Mouse (Mus musculus): ENCODE results near the gene Senp6.
"Not testable (repeated sequence)": the region's sequence is repeated elsewhere in the genome, so short reads cannot be mapped to it uniquely, and the experiment has no call there.

Senp6 gene

DNA sequence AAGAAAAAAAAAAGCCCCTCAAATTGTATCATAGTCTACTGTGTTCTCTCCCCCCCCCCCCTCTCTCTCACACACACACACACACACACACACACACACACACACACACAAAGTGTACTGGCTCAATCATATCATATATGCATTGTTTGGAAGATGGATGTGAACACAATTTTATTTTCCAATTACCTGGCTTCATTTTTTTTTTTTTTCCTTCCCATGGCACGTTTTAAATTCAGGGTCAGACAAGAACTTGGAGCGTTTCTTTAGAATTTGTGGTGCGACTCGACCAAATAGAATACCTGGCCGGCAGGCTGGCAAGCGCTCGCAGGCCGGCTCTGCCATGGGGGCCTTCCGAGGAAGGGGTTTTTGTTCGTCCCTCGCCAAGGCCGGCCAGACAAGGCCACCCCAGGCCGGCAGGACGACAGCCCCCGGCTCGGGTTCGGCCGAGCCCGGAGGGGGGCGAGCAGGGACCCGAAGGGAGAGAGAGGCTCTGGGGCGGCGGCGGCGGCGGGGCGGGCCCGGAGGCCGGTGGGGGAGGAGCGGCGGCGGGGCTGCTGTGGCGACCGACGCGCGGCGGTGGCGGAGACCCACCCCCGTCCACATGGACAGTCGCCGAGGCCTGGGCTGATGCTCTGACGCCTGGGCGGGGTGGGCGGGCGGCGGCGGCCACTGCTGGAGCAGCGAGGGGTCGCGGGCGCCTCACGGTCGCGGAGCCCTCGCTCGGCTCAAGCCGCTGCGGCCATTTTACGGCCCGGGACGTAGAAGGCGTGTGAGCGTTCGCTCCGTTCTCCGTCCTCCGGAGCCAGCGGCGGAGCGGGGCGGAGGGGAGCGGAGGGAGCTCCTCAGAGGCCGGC is at the start of gene Senp6:
Senp6 (plus strand) TSS at position 537 of the 854 bp plus-strand sequence.
- DNase-seq, result peak; percentile 71 to 88

DNA sequence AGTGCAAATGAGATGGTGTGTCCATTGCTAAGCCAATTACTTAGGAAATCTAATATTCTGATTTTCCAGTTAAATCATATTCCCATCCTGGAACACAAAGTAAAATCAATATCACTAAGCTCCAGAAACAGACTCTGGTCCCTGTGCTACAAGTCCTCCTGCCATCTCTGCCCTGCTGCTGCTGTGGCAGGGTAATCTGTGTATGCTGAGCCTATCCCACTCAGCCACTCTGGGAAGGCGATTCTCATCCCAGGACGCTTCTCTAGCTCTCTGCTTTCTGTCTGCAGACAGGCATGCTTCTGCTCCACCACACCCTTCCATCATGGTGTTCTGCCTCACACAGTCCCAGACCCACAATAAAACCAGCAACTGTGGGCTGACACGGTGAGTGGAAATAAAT is 46.3 kb upstream of the Senp6 start:
- no peak for DNase-seq

DNA sequence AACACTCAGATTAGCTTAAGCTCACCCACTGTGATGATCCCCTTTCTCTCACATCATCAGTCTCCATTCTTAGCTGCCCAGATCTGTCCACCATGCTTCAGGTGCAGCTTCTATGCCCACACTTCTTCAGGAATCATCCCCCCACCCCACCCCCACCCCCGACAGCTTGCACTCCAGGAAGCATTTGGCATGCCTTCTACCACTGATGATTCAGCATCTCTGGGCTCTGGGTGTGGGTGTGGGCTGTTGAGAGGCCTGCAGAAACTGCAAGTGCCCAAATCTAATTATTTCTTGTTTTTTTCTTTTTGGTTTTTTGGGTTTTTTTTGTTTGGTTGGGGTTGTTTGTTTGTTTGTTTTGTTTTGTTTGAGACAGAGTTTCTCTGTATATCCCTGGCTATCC is 45.1 kb upstream of the Senp6 start:
- no peak for DNase-seq

DNA sequence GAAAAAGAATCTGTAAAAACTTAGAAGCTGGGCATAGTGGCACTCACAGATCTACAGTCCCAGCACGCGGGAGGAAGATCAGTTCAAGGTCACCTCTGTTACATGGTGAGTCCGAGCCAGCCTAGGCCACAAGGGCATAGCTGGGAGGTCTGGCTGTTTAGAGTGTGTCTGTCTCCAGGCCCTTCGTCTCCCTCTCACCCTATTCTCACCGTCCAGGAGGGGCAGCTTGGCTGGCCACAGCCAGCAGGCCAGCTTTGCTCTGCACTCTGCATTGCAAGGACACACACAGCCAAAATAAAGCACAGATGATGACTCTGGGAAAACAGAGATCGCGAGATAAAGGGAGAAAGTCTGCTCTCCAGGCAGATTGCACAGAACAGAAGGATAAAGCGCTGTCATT is 43.9 kb upstream of the Senp6 start:
- DNase-seq, result peak in 1 of 2 experiments; percentile 4

DNA sequence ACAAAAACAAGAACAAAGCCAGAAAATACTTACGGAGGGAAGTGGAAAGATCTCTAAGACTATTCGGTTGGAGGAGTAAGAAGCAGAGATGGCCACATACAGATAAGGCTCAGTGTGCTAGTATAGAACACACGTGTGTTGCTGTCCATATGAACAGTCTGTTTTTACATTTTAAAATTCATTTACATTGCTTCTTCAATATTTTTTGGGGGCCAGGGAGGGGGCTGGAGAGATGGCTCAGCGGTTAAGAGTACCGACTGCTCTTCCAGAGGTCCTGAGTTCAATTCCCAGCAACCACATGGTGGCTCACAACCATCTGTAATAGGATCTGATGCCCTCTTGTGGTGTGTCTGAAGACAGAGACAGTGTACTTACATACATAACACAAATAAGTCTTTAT is 41.4 kb upstream of the Senp6 start:
- not testable (repeated sequence) for DNase-seq

DNA sequence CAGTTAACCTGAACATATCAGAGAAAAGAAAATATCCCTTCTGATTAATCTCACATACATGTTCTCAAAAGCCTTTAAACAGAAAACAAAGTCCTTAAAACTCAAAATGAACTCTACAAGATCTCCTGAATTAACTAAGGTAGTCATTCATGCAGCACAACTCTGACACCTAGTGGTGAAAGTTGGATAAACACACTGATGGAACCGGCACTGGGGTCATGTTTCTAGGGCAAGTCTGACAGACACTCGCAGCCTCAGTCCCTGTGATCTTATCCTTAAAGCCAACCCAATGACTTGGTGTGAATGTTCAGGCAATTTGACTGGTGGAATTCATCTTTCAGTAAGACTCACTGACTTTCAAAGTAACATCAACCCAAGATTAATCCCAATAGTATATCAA is 40.7 kb upstream of the Senp6 start:
- DNase-seq, result peak; percentile 76

DNA sequence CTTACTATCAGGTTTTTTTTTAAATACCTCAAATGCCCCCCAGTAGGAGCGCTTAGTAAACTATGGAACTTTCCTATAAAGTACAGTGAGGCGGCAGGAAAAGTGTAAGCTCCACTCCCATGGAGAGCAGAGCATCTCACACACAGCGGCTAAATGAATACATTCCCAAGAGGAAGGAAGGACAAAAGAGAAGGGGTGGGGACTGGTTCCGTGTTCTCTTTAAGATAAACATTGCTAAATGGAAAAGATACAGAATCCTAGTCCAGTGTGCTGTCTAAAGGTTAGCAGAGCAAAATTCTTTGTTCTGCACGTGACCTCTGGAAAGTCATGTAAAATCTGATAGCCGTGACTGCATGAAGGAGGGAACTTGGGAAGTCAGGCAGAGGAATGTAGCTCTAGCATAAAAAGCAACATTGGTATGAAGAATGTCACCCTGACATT is 40.1 kb upstream of the Senp6 start:
- DNase-seq, result no peak

DNA sequence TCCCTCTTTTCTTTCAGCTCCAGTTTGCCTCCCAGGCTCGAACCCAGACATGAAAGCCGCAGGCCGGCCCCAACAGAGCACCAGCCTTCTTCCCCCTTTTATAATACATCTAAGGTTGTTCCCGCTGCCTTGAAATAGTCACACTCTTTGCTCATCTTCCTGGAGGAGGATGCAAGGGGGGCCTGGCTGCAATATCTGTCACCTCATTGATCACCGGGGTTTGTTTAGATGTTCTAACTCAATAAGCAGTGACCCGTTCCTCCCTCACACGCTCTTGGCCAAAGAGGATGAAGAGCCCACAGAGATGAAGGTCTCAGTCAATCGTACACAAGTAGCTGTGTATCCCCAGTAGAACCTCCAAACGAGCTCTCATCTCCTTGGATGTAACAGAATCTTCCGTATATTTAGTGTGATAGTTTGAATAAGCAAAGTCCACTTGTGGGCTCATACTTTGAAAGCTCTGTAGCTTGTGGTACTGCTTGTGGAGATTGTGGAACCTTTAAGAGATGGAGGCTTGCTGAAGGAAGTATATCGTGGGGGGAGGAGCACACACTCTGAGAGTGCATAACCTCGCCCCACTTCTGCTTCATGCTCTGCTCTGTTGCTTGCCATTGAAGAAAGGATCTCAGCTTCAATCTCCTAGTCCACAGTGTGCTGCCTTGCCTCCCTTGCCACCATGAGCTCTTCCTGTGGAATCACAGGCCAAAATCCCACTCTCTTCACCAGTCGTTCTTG is 29.3 kb upstream of the Senp6 start:
- DNase-seq, result no peak

DNA sequence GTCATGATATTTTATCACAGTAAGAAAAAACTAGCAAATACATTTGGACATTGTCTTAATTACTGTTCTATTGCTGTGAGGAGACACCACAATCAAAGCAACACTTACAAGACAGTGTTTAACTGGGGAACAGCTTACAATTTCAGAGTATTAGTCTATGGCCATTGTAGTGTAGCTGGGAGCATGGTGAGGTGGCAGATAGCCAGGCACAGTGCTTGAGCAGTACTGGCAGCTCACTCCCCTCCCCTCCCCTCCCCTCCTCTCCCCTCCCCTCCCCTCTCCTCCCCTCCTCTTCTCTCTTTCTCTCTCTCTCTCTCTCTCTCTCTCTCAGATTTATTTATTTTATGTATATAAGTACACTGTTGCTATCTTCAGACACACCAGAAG is 28.7 kb upstream of the Senp6 start:
- no peak for DNase-seq

DNA sequence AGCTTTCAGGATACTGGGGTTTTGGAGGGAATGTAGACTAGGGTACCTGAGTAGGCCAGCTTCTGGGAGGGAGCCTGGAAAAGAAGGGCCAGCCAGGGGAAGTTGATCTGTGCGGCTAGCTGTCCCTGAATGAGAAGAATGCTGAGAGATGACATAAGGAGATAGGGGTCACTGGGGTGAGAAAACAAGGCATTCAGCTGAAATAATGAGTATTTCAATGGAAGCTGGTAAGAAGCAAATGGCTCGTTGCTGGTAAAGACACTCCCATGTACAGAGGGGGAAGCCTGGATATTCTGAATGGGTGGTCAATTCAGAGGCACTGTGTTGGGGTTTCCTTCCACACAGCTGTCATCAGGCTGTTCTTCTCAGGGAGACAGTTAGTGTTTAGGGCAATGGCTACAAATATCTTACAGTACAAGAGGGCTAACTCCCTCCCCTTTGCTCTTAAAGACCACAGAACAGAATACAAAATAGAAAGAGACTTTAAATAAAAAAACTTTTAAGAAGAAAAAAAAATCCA is 27.3 kb upstream of the Senp6 start:
- DNase-seq, result no peak

DNA sequence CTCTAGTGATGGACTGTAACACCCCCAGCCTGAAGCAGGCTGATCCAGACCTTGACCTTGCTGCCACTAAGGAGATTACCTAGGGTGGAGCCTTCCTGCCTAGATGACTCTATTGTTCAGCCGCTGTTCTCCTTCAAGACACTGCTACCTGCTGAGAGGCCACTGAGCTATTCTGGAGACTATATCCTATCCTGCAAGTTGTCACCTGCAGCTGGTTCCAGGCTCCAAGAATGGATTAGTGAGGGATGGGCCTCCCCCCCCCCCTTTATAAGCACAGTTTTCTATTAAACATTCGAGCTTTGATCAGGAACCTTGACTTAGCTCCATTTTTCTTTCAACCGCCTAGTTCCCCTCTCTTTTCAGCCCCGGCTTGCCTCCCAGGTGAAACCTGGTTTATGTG is 22.4 kb upstream of the Senp6 start:
- DNase-seq, result not testable (repeated sequence)

DNA sequence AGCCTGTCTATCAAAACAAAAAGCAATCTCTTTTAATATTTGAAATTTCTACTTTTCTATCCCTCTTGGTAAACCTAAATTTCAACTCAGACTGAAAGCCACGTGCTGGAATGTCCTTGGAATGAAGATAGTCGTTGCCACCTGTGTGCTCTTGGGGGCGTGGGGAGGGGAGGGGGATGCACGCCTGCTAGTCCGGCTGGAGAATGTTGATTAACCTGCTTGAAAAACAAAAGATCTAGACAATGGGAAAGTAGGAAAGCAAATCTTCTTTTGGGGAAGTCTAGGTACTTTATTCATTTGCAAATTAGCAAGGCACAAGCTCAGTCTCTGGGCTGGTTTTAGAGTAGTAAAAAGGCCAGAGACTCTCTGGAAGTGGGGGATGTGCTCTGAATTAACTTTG is 17.4 kb upstream of the Senp6 start:
- DNase-seq, result not testable (repeated sequence)

DNA sequence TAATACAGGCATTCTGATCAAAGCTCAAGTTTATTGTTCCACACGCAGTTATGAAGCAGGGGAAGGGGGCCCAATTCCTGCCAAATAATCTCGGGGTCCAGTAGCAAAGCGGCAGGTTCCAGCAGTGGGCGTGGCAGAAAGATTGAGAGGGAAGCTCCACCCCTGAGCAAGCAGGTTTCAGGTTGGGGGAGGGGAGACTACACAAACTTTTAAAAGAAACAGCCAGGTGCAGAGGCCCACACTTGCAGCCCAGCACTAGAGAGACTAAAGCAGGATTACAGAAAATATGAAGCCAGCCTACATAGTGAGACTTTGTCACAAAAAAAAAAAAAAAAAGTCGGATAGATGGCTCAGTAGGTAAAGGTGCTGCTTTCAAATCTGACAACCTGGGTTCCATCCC is 13.8 kb upstream of the Senp6 start:
- no peak for DNase-seq

DNA sequence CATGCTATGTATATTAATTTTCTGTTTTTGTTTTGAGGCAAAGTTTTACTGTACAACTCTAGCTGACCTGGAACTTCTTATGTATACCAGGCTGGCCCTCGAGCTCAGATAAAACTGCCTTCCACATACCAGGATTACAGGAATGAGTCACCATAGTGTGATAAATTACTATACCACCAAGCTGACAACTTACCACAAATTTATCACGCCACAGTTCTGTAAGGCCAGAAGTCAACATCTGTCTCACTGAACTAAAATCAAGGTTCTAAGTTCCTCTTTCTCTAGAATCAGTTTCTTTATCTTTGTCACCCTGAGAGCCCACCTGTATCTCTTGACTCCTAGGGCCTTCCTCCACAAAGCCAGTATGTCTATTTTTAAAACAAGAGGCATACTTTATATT is 9.0 kb upstream of the Senp6 start:
- no peak for DNase-seq

DNA sequence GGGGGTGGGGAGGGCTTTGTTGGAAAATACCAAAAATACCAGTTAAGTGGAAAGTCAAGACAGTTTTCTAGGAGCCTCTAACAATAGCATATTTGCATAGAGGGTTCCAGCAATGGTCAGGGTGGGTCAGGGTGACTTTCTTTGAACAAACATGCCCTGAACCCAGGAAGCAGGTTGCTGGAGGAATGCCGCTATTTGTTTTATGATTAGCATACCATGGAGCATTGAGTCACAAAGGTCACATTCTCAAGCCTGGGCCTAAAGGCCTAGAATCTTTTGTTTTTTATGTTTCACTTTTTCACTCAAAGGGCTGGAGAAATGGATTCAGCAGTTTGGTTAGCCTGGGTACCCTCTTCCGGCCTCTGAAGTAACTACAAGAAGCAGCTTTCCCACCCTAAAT is 1.2 kb upstream of the Senp6 start:
- not testable (repeated sequence) for DNase-seq

DNA sequence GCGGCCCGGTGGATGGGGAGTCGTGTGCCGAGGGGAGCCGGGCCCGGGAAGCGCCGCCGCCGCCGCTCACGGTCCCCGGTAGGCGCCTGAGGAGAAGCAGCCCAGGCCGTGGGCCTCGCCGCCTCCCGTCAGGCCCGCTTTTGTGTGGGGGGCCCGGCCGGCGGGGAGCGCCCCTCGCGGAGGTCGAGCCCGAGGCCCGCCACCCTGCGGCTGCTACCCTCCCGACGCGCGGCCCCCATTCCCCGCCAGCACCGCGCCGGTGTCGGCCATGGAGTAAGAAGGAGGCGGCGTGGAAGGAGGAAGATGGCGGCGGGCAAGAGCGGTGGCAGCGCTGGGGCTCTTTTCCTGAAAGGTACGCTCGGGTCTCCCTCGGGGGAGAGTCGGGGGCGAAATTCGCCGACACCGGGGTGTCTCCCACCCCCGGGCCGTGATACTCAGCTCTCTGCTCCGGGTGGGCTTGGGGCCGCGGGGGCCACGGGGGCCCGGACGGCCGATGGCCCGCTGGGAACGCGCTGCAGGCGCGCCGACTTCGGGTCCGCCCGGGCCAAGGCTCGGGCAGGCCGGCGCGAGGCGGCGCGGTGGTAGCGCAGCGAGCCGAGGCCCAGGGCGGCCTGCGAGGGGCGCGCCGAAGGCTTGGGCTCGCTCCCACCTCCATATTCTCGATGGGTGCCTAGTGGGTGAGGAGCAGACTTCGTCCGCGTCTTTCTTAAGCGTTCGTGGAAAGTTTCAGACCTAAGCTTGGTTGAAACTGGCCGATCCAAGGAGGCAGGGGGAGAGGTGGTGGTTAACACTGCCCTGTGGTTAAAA is 721 bp downstream of the Senp6 start:
- peak; percentile 46 to 79 for DNase-seq

DNA sequence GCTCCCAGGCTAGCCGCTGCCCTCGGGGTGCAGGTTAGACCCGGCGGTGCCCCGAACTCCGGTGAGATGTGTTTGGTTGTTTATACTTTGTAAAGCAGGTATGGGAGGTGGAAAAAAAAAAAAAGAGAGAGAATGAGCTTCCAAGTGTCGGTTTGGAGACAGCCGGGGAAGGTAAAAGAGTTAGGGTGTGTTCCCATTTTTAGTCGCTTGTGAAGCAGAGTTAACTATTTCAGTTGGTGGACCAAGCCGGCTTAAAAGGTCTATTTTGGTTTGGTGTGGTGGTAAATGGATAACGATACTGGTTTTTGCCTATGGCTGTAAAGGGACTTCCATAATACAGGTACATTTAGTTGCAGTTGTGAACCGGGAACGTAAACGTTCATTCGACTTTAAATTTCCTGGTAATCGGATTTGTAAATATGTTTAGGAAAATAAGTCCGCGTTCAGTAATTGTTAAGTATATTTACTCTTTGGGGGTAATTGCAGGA is 1.4 kb downstream of the Senp6 start:
- DNase-seq, result no peak

DNA sequence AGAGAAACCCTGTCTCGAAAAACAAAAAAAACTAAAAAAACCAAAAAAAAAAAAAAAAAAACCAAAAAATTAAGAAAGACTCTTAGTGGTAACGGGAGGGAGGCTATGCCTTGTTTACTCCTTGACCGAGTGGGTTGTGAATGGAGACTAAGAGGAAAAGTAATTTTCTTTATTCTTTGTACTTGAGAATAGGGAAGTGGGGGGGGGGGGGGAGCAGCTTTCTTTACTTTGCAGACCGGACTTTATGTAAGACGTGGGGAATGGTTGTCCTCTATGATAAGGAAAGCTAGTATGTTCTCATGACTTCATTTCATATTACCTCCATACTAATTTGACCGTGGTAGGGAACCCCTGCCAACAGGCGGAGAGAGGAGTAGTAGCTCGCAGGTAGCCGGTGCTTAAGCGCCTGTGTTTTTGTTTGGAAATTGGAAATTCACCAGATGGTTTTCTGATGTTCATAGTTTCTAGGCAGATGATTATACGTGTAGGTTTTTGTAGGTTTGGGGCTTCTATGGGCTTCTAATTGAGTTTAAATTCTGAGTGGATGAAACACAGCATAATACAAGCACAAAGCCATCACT is 2.1 kb downstream of the Senp6 start:
- no peak for DNase-seq

DNA sequence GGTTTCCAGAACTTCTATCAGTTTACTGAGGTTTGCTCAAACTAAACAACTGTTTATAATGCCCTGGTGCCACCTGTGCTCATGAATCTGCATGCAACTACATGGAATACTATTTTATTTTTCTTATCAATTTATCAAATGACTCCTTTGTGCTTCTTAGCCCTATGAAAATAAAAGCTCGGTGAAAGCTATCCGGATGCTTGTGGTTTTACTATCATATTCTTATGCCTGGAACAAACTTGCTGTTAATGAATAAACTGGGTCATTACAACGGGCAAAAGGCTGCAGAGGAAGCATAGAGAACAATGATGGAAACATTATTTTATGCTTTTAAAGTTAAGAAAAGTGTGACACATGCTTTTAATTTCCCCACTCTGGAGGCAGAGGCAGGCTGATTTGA is 3.3 kb downstream of the Senp6 start:
- peak in 1 of 2 experiments; percentile 24 for DNase-seq

DNA sequence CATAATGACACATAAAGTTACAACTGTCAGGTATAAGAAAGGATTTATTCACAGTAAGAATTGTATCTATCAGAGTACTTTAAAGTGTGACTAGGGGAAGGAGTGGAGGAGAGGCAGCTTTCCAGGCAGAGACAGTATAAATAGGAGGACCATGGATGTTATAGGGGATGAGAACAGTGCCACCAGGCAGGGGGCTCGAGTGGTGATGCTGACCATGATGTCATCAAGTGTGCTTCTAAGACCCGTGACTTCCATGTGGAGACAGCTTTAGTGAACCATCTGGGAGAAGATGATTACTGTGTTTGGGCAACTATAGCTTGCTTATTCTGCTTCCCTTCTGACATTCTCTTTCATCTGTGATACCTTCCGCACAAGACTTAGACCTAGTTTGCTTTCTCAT is 4.9 kb downstream of the Senp6 start:
- no peak for DNase-seq

DNA sequence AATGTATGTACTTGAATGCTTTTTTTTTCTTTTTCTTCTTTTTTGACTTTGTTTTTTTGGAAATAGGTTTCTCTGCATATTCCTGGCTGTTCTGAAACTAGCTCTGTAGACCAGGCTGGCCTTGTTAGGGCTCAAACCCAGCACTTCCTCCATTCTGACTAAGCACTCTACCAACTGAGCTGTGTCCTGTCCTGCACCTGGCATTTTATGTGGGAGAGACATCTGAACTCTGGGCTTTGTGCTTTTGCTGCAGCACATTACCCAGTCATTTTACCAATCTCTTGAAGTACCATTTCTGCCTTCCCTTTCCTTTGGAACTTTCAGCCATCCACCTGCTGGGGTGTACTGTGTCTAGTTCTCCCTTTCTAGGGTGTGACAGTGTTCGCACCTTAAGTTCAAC is 7.4 kb downstream of the Senp6 start:
- no peak for DNase-seq

DNA sequence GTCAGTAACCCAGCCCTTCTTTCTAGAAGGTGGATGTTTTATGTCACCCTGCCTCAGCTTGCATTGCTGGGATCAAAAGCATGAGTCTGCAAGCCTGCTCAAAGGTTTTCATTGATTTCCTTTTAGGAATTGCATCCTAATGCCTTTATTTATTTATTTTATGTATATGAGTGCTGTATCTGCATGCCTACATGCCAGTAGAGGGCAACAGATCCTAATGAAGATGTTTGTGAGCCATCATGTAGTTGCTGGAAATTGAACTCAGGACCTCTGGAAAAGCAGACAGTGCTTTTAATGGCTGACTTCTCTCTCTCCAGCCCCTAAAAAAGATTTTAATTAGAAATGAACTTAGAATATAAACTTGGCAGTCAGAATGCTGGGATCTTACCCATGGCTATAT is 8.2 kb downstream of the Senp6 start:
- DNase-seq, result no peak

DNA sequence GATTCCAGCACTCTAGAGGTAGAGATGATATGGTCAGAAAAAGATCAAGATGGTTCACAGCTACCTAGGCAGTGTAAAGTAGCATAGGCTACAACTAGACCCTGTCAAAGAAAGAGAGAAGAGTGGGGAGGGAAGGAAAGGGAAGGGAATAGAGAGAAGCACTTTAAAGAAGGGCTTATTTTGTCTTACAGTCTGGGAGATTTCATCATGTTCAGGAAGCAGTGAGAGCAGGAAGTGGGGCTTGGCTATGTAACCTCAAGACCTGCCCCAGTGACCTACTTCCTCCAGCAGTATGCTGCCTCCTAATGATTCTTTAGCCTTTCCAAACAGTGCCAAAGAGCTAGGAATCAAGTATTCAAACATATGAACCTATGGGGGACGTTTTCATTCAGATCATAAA is 14.2 kb downstream of the Senp6 start:
- no peak for DNase-seq
